Mouse (Mus musculus) stomach, embryonic 14.5 days (tissue): ENCODE measurements around the gene Osbpl5. TPM values are rescaled to one million over a fixed set of nuclear protein-coding genes. Genes with fewer than 3 reads are reported as not detected.
"Not testable (repeated sequence)": the region's sequence is repeated elsewhere in the genome, so short reads cannot be mapped to it uniquely, and the experiment has no call there.

Source experiments
- ATAC-seq: fragments of 200-750 bp; cut with Nextera tagmentation; 2 replicates; pipeline ENCODE4 v1.8.0; 2017; ENCODE audit warnings: low read depth, moderate TSS enrichment; ENCODE audit not compliant: insufficient number of reproducible peaks, insufficient read depth, low FRiP score
- H3K27ac ChIP-seq: fragments of 300-500 bp; sonication (generic); 2 replicates; pipeline ENCODE4 v1.5.1; 2014; ENCODE audit warnings: mild to moderate bottlenecking, low read length, moderate library complexity, mixed read lengths
- H3K27me3 ChIP-seq: fragments of 300-500 bp; sonication (generic); 2 replicates; pipeline ENCODE4 v1.6.1; 2014; ENCODE audit warnings: low read length, control low read depth, mixed read lengths; ENCODE audit not compliant: control insufficient read depth, insufficient read depth
- H3K36me3 ChIP-seq: fragments of 300-500 bp; sonication (generic); 2 replicates; pipeline ENCODE4 v1.6.1; 2014; ENCODE audit warnings: mild to moderate bottlenecking, control low read depth, low read length, moderate library complexity, mixed read lengths; ENCODE audit not compliant: control insufficient read depth, insufficient read depth
- H3K4me1 ChIP-seq: fragments of 300-500 bp; sonication (generic); 2 replicates; pipeline ENCODE4 v1.6.1; 2014; ENCODE audit warnings: low read length, control low read depth, mixed read lengths; ENCODE audit not compliant: control insufficient read depth, insufficient read depth
- H3K4me2 ChIP-seq: fragments of 300-500 bp; sonication (generic); replicated peaks from 2 replicates; pipeline ENCODE4 v1.6.1; 2014; ENCODE audit warnings: low read depth, low read length, control low read depth
- H3K4me3 ChIP-seq: fragments of 300-500 bp; sonication (generic); 2 replicates; pipeline ENCODE4 v1.5.1; 2014; ENCODE audit warnings: low read depth, low read length, control low read depth
- H3K9ac ChIP-seq: fragments of 300-500 bp; sonication (generic); replicated peaks from 2 replicates; pipeline ENCODE4 v1.6.1; 2014; ENCODE audit warnings: low read depth, mild to moderate bottlenecking, control low read depth, low read length, moderate library complexity, mixed read lengths
- H3K9me3 ChIP-seq: fragments of 300-500 bp; sonication (generic); 2 replicates; pipeline ENCODE4 v1.6.1; 2016; ENCODE audit warnings: low read depth, low read length, control low read depth; ENCODE audit not compliant: control insufficient read depth
- WGBS: fragments of 180-500 bp; shearing (Covaris S2); extraction: QIAGEN DNeasy Blood & Tissue Kit; methylation state at CpG from one replicate; pipeline ENCODE4 v1.1.7; 2014; 5-methylcytosine and 5-hydroxymethylcytosine counted together
- polyA plus RNA-seq: library from polyadenylated mRNA; unstranded; fragments of >200 nt; fragmentation: Nextera tagmentation; extraction: Ambion mirVana; gene quantifications from 2 replicates; pipeline ENCODE4 v1.2.1, GENCODE M21; 2014

Osbpl5 gene
- polyA plus RNA-seq, 1 experiment from 2014 or later = 46.1 TPM

DNA sequence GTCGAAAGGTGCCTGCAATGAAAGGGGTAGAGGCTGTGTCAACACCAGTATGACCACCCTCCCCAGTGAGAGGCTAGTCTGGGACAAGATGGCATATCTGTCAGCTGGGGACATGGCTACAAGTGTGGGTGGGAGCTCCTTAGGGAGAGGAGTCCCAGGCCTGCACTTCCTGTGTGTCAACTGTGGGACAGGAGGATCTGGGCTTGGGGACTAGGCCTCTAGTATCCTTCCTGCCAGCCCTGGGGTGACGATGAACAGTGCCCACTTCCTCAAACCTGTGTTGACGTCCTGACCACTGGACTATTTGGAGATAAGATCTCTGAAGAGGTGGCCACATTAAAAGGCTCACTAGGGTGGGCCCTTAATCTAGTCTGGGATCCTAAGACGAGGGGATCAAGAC lies 66.8 kb downstream of the Osbpl5 start:
- 50% methylated on average over 4 of the region's 4 CpGs for WGBS
- ATAC-seq = no peak
- Histone ChIP-seq H3K9ac (no peak overlapping the region), H3K27ac (no peak overlapping the region), H3K4me3 (no peak overlapping the region), H3K4me1 (no peaks in the 10 kb centered on the region), H3K36me3 (peaks cover 70% of the 10 kb centered on the region), H3K9me3 (no peaks in the 10 kb centered on the region), H3K27me3 (no peaks in the 10 kb centered on the region), H3K4me2 (no peak overlapping the region)

DNA sequence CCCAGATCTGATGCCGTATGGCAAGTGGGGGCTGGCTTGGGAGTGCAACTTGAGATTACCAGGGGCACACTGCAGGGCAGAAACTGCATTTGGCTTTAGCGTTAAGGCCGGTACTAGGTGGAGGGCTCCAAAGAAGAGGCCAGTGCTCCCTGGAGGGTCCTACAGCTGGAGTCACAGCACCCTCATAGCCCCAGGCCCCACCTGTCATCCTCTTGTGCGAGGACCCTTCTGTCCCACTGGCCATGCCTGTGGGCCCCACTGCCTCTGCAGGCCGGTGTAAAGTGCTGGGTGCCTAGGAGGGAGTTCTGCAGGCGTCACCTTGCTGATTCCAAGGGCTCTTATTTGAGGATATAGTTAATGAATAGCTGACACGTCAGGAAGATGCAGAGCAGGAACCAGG lies 67.3 kb downstream of the Osbpl5 start:
- Histone ChIP-seq H3K36me3 (peaks cover 65% of the 10 kb centered on the region), H3K27ac (no peak overlapping the region), H3K9me3 (no peaks in the 10 kb centered on the region), H3K27me3 (no peaks in the 10 kb centered on the region), H3K4me3 (no peak overlapping the region), H3K4me1 (no peaks in the 10 kb centered on the region), H3K4me2 (no peak overlapping the region), H3K9ac (no peak overlapping the region)
- WGBS = 75% methylated on average over 7 of the region's 7 CpGs
- no peak for ATAC-seq

DNA sequence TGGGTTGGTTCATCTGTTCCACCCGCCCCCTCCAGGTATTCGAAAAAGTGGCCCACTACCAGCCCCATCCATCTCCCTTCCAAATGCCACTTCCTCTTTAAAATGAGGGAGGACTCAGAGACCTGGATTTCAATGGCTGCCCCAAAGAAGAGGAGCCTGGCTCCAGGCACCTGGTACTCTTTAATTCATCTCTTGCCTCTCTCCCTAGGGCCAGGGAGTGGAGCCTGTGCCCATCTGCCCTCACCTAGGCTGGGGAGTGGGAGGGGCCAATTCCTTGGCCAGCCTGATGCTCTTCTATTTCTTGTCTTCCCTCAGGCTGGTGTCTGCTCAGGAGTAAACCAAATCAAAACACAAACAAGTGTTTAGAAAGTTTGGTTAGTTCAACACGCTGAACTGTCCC lies 70.1 kb downstream of the Osbpl5 start:
- peaks cover 41% of the 10 kb centered on the region for H3K36me3 ChIP-seq
- not testable (repeated sequence) for H3K9ac ChIP-seq, H3K27me3 ChIP-seq, H3K27ac ChIP-seq, ATAC-seq, H3K4me1 ChIP-seq, H3K4me3 ChIP-seq, H3K9me3 ChIP-seq, H3K4me2 ChIP-seq
- WGBS = 72% methylated on average over 3 of the region's 3 CpGs

- H3K27ac ChIP-seq, H3K4me1 ChIP-seq, H3K9ac ChIP-seq, H3K27me3 ChIP-seq, ATAC-seq, H3K4me2 ChIP-seq, H3K4me3 ChIP-seq, H3K9me3 ChIP-seq: not testable (repeated sequence)
- WGBS = 49% methylated on average over 4 of the region's 4 CpGs
- peaks cover 36% of the 10 kb centered on the region for H3K36me3 ChIP-seq
Measured at GRCm38 (mm10) chr7:143686191-143686590, 70.6 kb downstream of the Osbpl5 start.

- no peaks in the 10 kb centered on the region for H3K4me1 ChIP-seq
- no peaks in the 10 kb centered on the region for H3K9me3 ChIP-seq
- H3K9ac ChIP-seq = 0 out of 2 replicates have a peak within 1 kb of the TSS, but pooled peaks have one; percentile 3
- peak within 1 kb of the TSS; percentile 37 for H3K4me3 ChIP-seq
- 2% methylated on average over 35 of the region's 35 CpGs for WGBS
- no peaks in the 10 kb centered on the region for H3K27me3 ChIP-seq
- peaks cover 29% of the 10 kb centered on the region for H3K36me3 ChIP-seq
- peak within 1 kb of the TSS; percentile 81 for H3K4me2 ChIP-seq
- ATAC-seq = peak; percentile 90
- no peak within 1 kb of the TSS for H3K27ac ChIP-seq
Measured at GRCm38 (mm10) chr7:143685359-143686067, 71.3 kb downstream of the Osbpl5 start, which contains the start of gene Tnfrsf23. Gene Tnfrsf23, minus strand, starts transcription at chr7:143685872.

- H3K4me2 ChIP-seq, ATAC-seq, H3K9ac ChIP-seq, H3K9me3 ChIP-seq, H3K4me3 ChIP-seq, H3K27me3 ChIP-seq, H3K27ac ChIP-seq, H3K4me1 ChIP-seq: not testable (repeated sequence)
- H3K36me3 ChIP-seq = peaks cover 20% of the 10 kb centered on the region
- 86% methylated on average over 1 of the region's 2 CpGs for WGBS
Measured at GRCm38 (mm10) chr7:143684569-143684968, 72.2 kb downstream of the Osbpl5 start.

DNA sequence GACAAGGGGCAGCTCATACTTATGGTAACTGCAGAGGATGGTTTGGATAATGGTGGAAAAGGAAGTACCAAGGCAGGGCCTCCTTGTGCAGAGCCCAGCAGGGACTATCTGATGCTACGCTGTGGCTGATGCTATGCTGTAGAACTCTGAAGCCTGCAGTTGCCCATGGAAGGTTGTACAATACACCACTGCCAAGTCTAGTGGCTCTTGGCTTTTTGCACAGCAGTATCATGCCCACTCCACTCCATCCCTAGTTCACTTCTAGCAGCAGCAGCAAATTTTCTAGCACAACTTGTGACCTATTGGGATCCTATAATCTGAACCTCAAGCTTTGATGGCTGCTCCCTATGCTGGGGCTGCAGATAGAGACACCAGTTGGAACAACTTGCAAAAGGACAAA lies 75.2 kb downstream of the Osbpl5 start:
- Histone ChIP-seq H3K9me3 (no peaks in the 10 kb centered on the region), H3K36me3 (no peaks in the 10 kb centered on the region), H3K4me2 (no peak overlapping the region), H3K4me3 (no peak overlapping the region), H3K27ac (no peak overlapping the region), H3K27me3 (no peaks in the 10 kb centered on the region), H3K4me1 (no peaks in the 10 kb centered on the region), H3K9ac (no peak overlapping the region)
- no peak for ATAC-seq
- 70% methylated on average over 1 of the region's 1 CpGs for WGBS

DNA sequence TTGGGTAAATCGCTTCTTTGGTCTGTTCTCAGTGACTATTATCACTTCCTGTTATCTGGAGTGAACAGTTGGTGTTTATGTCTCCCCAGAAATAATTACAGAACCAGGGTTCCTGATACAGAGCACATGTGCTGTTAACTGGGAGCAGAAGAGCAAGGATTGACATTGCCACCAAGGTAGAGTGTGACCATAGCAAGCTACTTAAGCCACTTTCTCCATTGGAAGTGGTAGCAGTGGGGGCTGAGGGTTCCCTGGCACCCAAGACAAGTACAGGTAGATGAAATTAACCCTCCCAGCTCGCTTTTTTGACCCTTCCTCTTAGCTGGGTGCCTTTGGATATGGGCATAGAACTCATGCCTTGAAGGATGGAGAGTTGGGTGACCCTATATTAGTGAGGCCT lies 75.9 kb downstream of the Osbpl5 start:
- not testable (repeated sequence) for H3K36me3 ChIP-seq, ATAC-seq, H3K9me3 ChIP-seq, H3K9ac ChIP-seq, H3K4me3 ChIP-seq, H3K27ac ChIP-seq, H3K4me2 ChIP-seq, H3K4me1 ChIP-seq, H3K27me3 ChIP-seq
- WGBS = 61% methylated on average over 2 of the region's 2 CpGs

DNA sequence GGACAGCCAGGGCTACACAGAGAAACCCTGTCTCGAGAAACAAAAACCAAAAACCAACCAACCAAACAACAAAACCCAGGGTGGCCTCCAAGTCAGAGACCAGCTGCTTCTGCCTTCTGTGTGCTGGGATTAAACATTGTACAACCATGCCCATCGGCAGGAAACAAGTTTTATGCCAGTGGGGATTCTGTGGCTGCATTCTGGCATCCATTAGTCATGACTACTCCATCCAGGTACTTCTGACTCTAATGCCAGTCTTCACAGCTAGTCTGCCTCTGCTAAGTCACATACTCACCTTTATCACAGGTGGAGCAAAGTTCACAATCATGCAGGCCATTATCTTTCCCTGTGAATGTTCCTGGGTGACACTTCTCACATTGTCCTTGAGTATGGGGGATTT lies 77.1 kb downstream of the Osbpl5 start:
- WGBS = 80% methylated on average over 2 of the region's 2 CpGs
- not testable (repeated sequence) for ATAC-seq, H3K9ac ChIP-seq, H3K36me3 ChIP-seq, H3K4me2 ChIP-seq, H3K4me3 ChIP-seq, H3K9me3 ChIP-seq, H3K27ac ChIP-seq, H3K4me1 ChIP-seq, H3K27me3 ChIP-seq
